Mouse (Mus musculus) CH12.LX (cell line): Measurements from ENCODE around the gene Tmem231. TPM values are rescaled to one million over a fixed set of nuclear protein-coding genes. Genes with fewer than 3 reads are reported as not detected.
A peak's percentile ranks its signal among the peaks of the same experiment; 100 is the strongest.

Source experiments
- DNase-seq: peaks from one replicate; pipeline ENCODE4 v3.0.0-alpha.2; 2013; ENCODE audit errors: extremely low read depth
- H3K27ac ChIP-seq: 2 replicates; pipeline ENCODE4 v1.5.1; 2012; ENCODE audit warnings: low read depth, mild to moderate bottlenecking, control low read depth, moderate library complexity; ENCODE audit not compliant: insufficient read depth
- H3K27me3 ChIP-seq: replicated peaks from 2 replicates; pipeline ENCODE3; 2012; ENCODE audit warnings: inconsistent platforms
- H3K36me3 ChIP-seq, 2 experiments: replicated peaks in 1 of 2; 2 replicates each; pipeline versions ENCODE3 to v1.6.1; 2012; ENCODE audit warnings: inconsistent platforms in 1 of 2, low read length in 1 of 2, mild to moderate bottlenecking in 1 of 2, mixed read lengths in 1 of 2, moderate library complexity in 1 of 2; ENCODE audit not compliant: control insufficient read depth in 1 of 2, insufficient read depth in 1 of 2
- H3K4me1 ChIP-seq, 2 experiments: 2 replicates each; pipeline ENCODE4 v1.6.1; 2012; ENCODE audit warnings: inconsistent platforms in 1 of 2, moderate library complexity in 1 of 2; ENCODE audit not compliant: insufficient read depth in 2 of 2, control insufficient read depth in 1 of 2
- H3K4me2 ChIP-seq: 2 replicates; pipeline ENCODE4 v1.6.1; 2012; ENCODE audit warnings: low read depth, mild to moderate bottlenecking, control low read depth; ENCODE audit not compliant: poor library complexity, insufficient read depth, severe bottlenecking
- H3K4me3 ChIP-seq, 3 experiments: fragments of 150-350 bp in 1 of 3; sonication (generic) in 1 of 3; replicated peaks in 1 of 3; 2 replicates each; pipeline versions ENCODE3 to v1.5.1; 2011 to 2012; ENCODE audit warnings: low read depth in 2 of 3, low read length in 2 of 3, mild to moderate bottlenecking in 2 of 3, moderate library complexity in 2 of 3, control low read depth in 1 of 3, improper control_type of control experiment in 1 of 3, inconsistent platforms in 1 of 3, mixed read lengths in 1 of 3; ENCODE audit not compliant: poor library complexity in 1 of 3
- H3K79me2 ChIP-seq: replicated peaks from 2 replicates; pipeline ENCODE4 v1.6.1; 2012; ENCODE audit warnings: mild to moderate bottlenecking, moderate library complexity; ENCODE audit not compliant: control insufficient read depth, poor library complexity, insufficient read depth, severe bottlenecking; ENCODE audit errors: extremely low read depth
- H3K9ac ChIP-seq: 2 replicates; pipeline ENCODE4 v1.6.1; 2012; ENCODE audit warnings: low read depth, mild to moderate bottlenecking, control low read depth, moderate library complexity; ENCODE audit not compliant: insufficient read depth
- H3K9me3 ChIP-seq: replicated peaks from 2 replicates; pipeline ENCODE3; 2012; ENCODE audit warnings: low read length, inconsistent platforms, mixed read lengths
- CHD1 ChIP-seq: IDR thresholded peaks from 2 replicates; pipeline ENCODE4 v1.6.1; 2012; ENCODE audit warnings: low read depth, low read length, improper control_type of control experiment, inconsistent platforms
- CTCF ChIP-seq, 2 experiments: IDR thresholded peaks in 1 of 2; conservative IDR thresholded peaks in 1 of 2; 2 replicates each; pipeline ENCODE4 v1.5.1; 2011 to 2012; ENCODE audit warnings: low read depth in 2 of 2, low read length in 2 of 2, improper control_type of control experiment in 1 of 2, inconsistent platforms in 1 of 2, mild to moderate bottlenecking in 1 of 2, moderate library complexity in 1 of 2
- E2F4 ChIP-seq: IDR thresholded peaks from 2 replicates; pipeline ENCODE4 v1.6.1; 2011; ENCODE audit warnings: low read depth, low read length, improper control_type of control experiment; ENCODE audit not compliant: insufficient replicate concordance
- IRF4 ChIP-seq: IDR thresholded peaks from 2 replicates; pipeline ENCODE4 v1.6.1; 2014; ENCODE audit warnings: low read depth, mild to moderate bottlenecking, inconsistent platforms, low read length, improper control_type of control experiment
- JUN ChIP-seq: IDR thresholded peaks from 2 replicates; pipeline ENCODE4 v1.6.1; 2011; ENCODE audit warnings: low read depth, mild to moderate bottlenecking, low read length, improper control_type of control experiment, moderate library complexity; ENCODE audit not compliant: insufficient read depth
- JUND ChIP-seq: conservative IDR thresholded peaks from 2 replicates; pipeline ENCODE4 v1.6.1; 2011; ENCODE audit warnings: low read depth, low read length, improper control_type of control experiment
- KAT2A ChIP-seq: IDR thresholded peaks from 2 replicates; pipeline ENCODE4 v1.6.1; 2012; ENCODE audit warnings: low read length, improper control_type of control experiment, inconsistent platforms; ENCODE audit not compliant: insufficient replicate concordance
- MAFK ChIP-seq: IDR thresholded peaks from 2 replicates; pipeline ENCODE4 v1.6.1; 2011; ENCODE audit warnings: low read length, improper control_type of control experiment; ENCODE audit not compliant: insufficient replicate concordance
- MAX ChIP-seq: IDR thresholded peaks from 2 replicates; pipeline ENCODE4 v1.6.1; 2011; ENCODE audit warnings: low read length, improper control_type of control experiment
- MAZ ChIP-seq: IDR thresholded peaks from 2 replicates; pipeline ENCODE4 v1.6.1; 2012; ENCODE audit warnings: low read depth, mild to moderate bottlenecking, inconsistent platforms, low read length, improper control_type of control experiment, moderate library complexity
- MEF2A ChIP-seq: IDR thresholded peaks from 2 replicates; pipeline ENCODE4 v1.6.1; 2014; ENCODE audit warnings: low read depth, mild to moderate bottlenecking, inconsistent platforms, low read length, improper control_type of control experiment, borderline replicate concordance
- MYC ChIP-seq: IDR thresholded peaks from 2 replicates; pipeline ENCODE4 v1.6.1; 2011; ENCODE audit warnings: low read depth, mild to moderate bottlenecking, improper control_type of control experiment, low read length
- NRF1 ChIP-seq: IDR thresholded peaks from 2 replicates; pipeline ENCODE4 v1.6.1; 2014; ENCODE audit warnings: low read depth, mild to moderate bottlenecking, inconsistent platforms, low read length, improper control_type of control experiment, moderate library complexity
- PAX5 ChIP-seq: IDR thresholded peaks from 2 replicates; pipeline ENCODE4 v1.6.1; 2012; ENCODE audit warnings: low read length, inconsistent platforms, mixed read lengths
- POLR2AphosphoS2 ChIP-seq: IDR thresholded peaks from 2 replicates; pipeline ENCODE4 v1.6.1; 2011; ENCODE audit warnings: low read depth, low read length, improper control_type of control experiment
- RAD21 ChIP-seq: IDR thresholded peaks from 2 replicates; pipeline ENCODE4 v1.6.1; 2011; ENCODE audit warnings: low read depth, mild to moderate bottlenecking, low read length, improper control_type of control experiment, moderate library complexity
- SMC3 ChIP-seq: IDR thresholded peaks from 2 replicates; pipeline ENCODE4 v1.6.1; 2011; ENCODE audit warnings: low read depth, low read length, improper control_type of control experiment
- dilution Hi-C: fragments of 300-500 bp; cut with MboI; formaldehyde crosslinking; loops from 2 replicates; pipeline ENCODE4 v1.14.3; 2020; ENCODE audit warnings: low sequenced_read_pairs; ENCODE audit not compliant: extremely low pct_unique_long_range_greater_than_20kb, extremely low pct_ligation_motif_present
- in situ Hi-C: fragments of 300-500 bp; cut with MboI; formaldehyde crosslinking; loops from 3 replicates; pipeline ENCODE4 v1.14.3; 2019; ENCODE audit warnings: low sequenced_read_pairs, low pct_ligation_motif_present, low pct_unique_long_range_greater_than_20kb, mixed read lengths
- polyA plus RNA-seq: library from polyadenylated mRNA; unstranded; fragments of >175 nt; gene quantifications from 2 replicates; pipeline ENCODE4 v1.2.1, GENCODE M21; 2012; ENCODE audit warnings: low read depth; ENCODE audit not compliant: insufficient read length
- total RNA-seq, 2 experiments: library from RNA; depleted of rRNA; stranded (reverse); fragments of 300-350 nt in 1 of 2; fragments of >200 nt in 1 of 2; gene quantifications; 2 replicates each; pipeline ENCODE4 v1.2.3; 2012 to 2014

Gene Tmem231
- total and polyA plus RNA-seq, 3 experiments: 3.5 to 4.3 (median 3.6) TPM

GRCm38 (mm10) chr8:111883615-111884014 lies 50.1 kb downstream of the Tmem231 start:
- dilution Hi-C loops: no loop called here
- Histone ChIP-seq H3K79me2 (no peaks in the 10 kb centered on the region), H3K4me1 (peaks cover 4 to 5% of the 10 kb centered on the region in 2 experiments), H3K4me2 (no peak overlapping the region), H3K9me3 (no peaks in the 10 kb centered on the region), H3K27ac (no peak overlapping the region), H3K9ac (no peak overlapping the region), H3K27me3 (peaks cover 2% of the 10 kb centered on the region), H3K4me3 (no peak overlapping the region), H3K36me3 (no peaks in the 10 kb centered on the region)
- no peak for DNase-seq
- in situ Hi-C loops: no loop called here
- TF ChIP-seq JUN: no peak
- no peak for TF ChIP-seq JUND
- no peak for TF ChIP-seq PAX5
- no peak for TF ChIP-seq NRF1
- no peak for TF ChIP-seq E2F4
- TF ChIP-seq MYC: no peak
- TF ChIP-seq MAX: no peak
- no peak for TF ChIP-seq MEF2A
- no peak for TF ChIP-seq CHD1

GRCm38 (mm10) chr8:111881591-111881990 lies 52.1 kb downstream of the Tmem231 start:
- H3K9ac ChIP-seq: no peak overlapping the region
- peak; percentile 40; the same call in 1 of the 2 replicates for TF ChIP-seq MEF2A
- TF ChIP-seq KAT2A: no peak
- TF ChIP-seq JUN: no peak
- TF ChIP-seq POLR2AphosphoS2: no peak
- TF ChIP-seq MAZ: peak; percentile 92
- TF ChIP-seq SMC3: peak; percentile 81
- TF ChIP-seq CTCF (conservative IDR thresholded peaks at IDR 0.05 in 1 of 2, IDR thresholded peaks at IDR 0.05 in 1 of 2; ENCODE audit: low read depth in 2 of 2, low read length in 2 of 2): peak; percentile 73 to 90; a peak in 3 of 4 replicates
- no peak for TF ChIP-seq MAFK
- TF ChIP-seq MYC: no peak
- TF ChIP-seq RAD21: peak; percentile 66
- no peak for TF ChIP-seq IRF4
- TF ChIP-seq, all 38 proteins: peak for 5
- no peaks in the 10 kb centered on the region for H3K79me2 ChIP-seq
- no peak overlapping the region for H3K4me3 ChIP-seq
- in situ Hi-C loops (no loop called here), dilution Hi-C loops (no loop called here)
- no peaks in the 10 kb centered on the region for H3K36me3 ChIP-seq
- no peak overlapping the region for H3K4me2 ChIP-seq
- no peak overlapping the region for H3K27ac ChIP-seq
- H3K27me3 ChIP-seq: peaks cover 2% of the 10 kb centered on the region
- no peaks in the 10 kb centered on the region for H3K9me3 ChIP-seq
- peaks cover 5 to 6% of the 10 kb centered on the region in 2 experiments for H3K4me1 ChIP-seq
- DNase-seq: peak; percentile 46
